Mouse (Mus musculus) leukemia stem cell, adult 10-12 weeks (primary cell): ENCODE measurements around the gene Zfp973. TPM values are rescaled to one million over a fixed set of nuclear protein-coding genes. Genes with fewer than 3 reads are reported as not detected.

Experiments
- polyA plus RNA-seq: library from polyadenylated mRNA; stranded (reverse); fragments of >175 nt; gene quantifications from 2 replicates; pipeline ENCODE4 v1.2.3, GENCODE M21; 2012; ENCODE audit warnings: low replicate concordance

The Zfp973 gene
- polyA plus RNA-seq, result not detected in 2 replicates

DNA sequence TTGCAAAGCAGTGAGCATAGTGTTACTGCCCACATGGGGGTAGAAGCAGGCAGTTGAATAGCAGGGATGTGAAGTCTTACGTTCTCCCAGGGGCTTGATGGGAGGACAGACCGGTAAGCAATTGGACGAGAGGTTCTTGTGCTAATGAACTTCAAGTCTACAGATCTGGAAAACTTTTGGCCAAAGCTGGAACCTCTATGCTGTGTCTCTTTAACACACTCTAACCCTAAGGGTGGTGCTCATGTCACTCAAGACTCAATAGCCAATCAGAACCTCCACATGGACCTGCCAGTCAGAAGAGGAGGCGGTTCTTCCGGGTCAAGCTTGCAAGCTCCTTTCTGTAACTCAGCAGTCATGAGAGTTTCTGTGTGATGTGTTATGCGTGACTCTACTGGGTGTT lies at the start of gene Zfp973:
Zfp973 (plus strand) TSS at position 301 of the 400 bp plus-strand sequence.

DNA sequence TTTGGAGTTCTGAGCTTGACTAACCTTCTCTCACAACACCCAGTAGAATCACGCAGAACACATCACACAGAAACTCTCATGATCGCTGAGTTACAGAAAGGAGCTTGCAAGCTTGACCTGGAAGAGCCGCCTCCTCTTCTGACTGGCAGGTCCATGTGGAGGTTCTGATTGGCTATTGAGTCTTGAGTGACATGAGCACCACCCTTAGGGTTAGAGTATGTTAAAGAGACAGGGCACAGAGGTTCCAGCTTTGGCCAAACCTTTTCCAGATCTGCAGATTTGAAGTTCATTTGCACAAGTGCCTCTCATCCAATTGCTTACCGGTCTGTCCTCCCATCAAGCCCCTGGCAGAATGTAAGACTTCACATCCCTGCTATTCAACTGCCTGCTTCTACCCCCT lies 34.1 kb upstream of the Zfp973 start, which contains the start of gene Gm14308:
Gm14308 (minus strand) TSS at position 101 of the 400 bp plus-strand sequence.

DNA sequence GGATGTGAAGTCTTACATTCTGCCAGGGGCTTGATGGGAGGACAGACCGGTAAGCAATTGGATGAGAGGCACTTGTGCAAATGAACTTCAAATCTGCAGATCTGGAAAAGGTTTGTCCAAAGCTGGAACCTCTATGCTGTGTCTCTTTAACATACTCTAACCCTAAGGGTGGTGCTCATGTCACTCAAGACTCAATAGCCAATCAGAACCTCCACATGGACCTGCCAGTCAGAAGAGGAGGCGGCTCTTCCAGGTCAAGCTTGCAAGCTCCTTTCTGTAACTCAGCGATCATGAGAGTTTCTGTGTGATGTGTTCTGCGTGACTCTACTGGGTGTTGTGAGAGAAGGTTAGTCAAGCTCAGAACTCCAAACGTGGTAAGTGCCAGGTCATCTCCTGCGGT lies 37.7 kb downstream of the Zfp973 start, which contains the start of gene Gm14305:
Gm14305 (plus strand) TSS at position 278 of the 400 bp plus-strand sequence.

Other genes starting within 250 kb of the Zfp973 start
- not detected in 2 replicates for gene Gm14435, start 246.9 kb upstream of the Zfp973 start, polyA plus RNA-seq
- gene Gm14434, start 183.7 kb upstream of the Zfp973 start, polyA plus RNA-seq, result 0.54 TPM in 1 of 2 replicates, not detected in the other
- gene Zfp967, start 149.5 kb upstream of the Zfp973 start, polyA plus RNA-seq, result not detected in 2 replicates
- gene Gm14308, start 34.2 kb upstream of the Zfp973 start, polyA plus RNA-seq, result not detected in 2 replicates
- 1.1 TPM in 1 of 2 replicates, not detected in the other for gene Gm14305, start 37.8 kb downstream of the Zfp973 start, polyA plus RNA-seq
- gene Gm14295, start 128.1 kb downstream of the Zfp973 start, polyA plus RNA-seq, result not detected in 2 replicates
- gene Gm14408, start 160.6 kb downstream of the Zfp973 start, polyA plus RNA-seq, result not detected in 2 replicates